Mouse (Mus musculus): ENCODE data around the gene Arih2. TPM values are rescaled to one million over a fixed set of nuclear protein-coding genes. Genes with fewer than 3 reads are reported as not detected.
A peak's percentile ranks its signal among the peaks of the same experiment; 100 is the strongest.

Gene Arih2
- total and polyA plus RNA-seq, 3 experiments = 25.9 to 45.5 (median 42.5) TPM

GRCm38 (mm10) chr9:108577025-108577424 is 72.2 kb downstream of the Arih2 start:
- 57% methylated on average over 6 of the region's 6 CpGs for WGBS
- H3K36me3 ChIP-seq (ENCODE audit: control insufficient read depth, insufficient read depth, low read length) = no peaks in the 10 kb centered on the region
- no peaks in the 10 kb centered on the region for H3K27me3 ChIP-seq (ENCODE audit: control insufficient read depth, insufficient read depth, low read length)
- no peak for DNase-seq
- no peak for TF ChIP-seq CTCF (IDR thresholded peaks at IDR 0.05)
- no peak for TF ChIP-seq POLR2A (IDR thresholded peaks at IDR 0.05; ENCODE audit: insufficient read depth, low read depth, low read length)
- no peak for TF ChIP-seq EP300 (IDR thresholded peaks at IDR 0.05; ENCODE audit: insufficient read depth, low read depth, low read length)
- H3K9ac ChIP-seq (ENCODE audit: low read depth, low read length) = no peak overlapping the region
- H3K79me2 ChIP-seq (replicated peaks; ENCODE audit: control insufficient read depth, insufficient read depth, low read length) = no peaks in the 10 kb centered on the region; the same call in 1 of the 2 replicates
- intact Hi-C loops (cut with DNase I) = loop anchor here (5.0 kb wide), 1 partner anchor 70 kb away; the partner anchor contains the start of gene Arih2
- no peak overlapping the region for H3K27ac ChIP-seq
- peaks cover 7% of the 10 kb centered on the region for H3K4me1 ChIP-seq (ENCODE audit: control insufficient read depth, insufficient read depth, low read length)
- H3K4me3 ChIP-seq = no peak overlapping the region

- Histone ChIP-seq H3K36me3 (ENCODE audit: control insufficient read depth, insufficient read depth, low read length) (no peaks in the 10 kb centered on the region), H3K9ac (ENCODE audit: low read depth, low read length) (no peak overlapping the region)
Measured at GRCm38 (mm10) chr9:108575321-108576297, 73.6 kb downstream of the Arih2 start.

GRCm38 (mm10) chr9:108574921-108575320 is 74.3 kb downstream of the Arih2 start:
- H3K36me3 ChIP-seq (ENCODE audit: control insufficient read depth, insufficient read depth, low read length) = no peaks in the 10 kb centered on the region
- WGBS = 86% methylated on average over 12 of the region's 12 CpGs
- no peak overlapping the region for H3K9ac ChIP-seq (ENCODE audit: low read depth, low read length)
- no peak overlapping the region for H3K4me3 ChIP-seq
- no peak for DNase-seq
- H3K27ac ChIP-seq = no peak overlapping the region
- peaks cover 7% of the 10 kb centered on the region for H3K4me1 ChIP-seq (ENCODE audit: control insufficient read depth, insufficient read depth, low read length)
- intact Hi-C loops (cut with DNase I) = loop anchor here (5.0 kb wide), 1 partner anchor 72 kb away; the partner anchor contains the start of gene Arih2
- H3K27me3 ChIP-seq (ENCODE audit: control insufficient read depth, insufficient read depth, low read length) = no peaks in the 10 kb centered on the region
- H3K79me2 ChIP-seq (replicated peaks; ENCODE audit: control insufficient read depth, insufficient read depth, low read length) = no peaks in the 10 kb centered on the region; the same call in 1 of the 2 replicates
- TF ChIP-seq CTCF (IDR thresholded peaks at IDR 0.05) (no peak), EP300 (IDR thresholded peaks at IDR 0.05; ENCODE audit: insufficient read depth, low read depth, low read length) (no peak), POLR2A (IDR thresholded peaks at IDR 0.05; ENCODE audit: insufficient read depth, low read depth, low read length) (no peak)

More at GRCm38 (mm10) chr9:108575321-108576297, 73.6 kb downstream of the Arih2 start:
- no peaks in the 10 kb centered on the region for H3K27me3 ChIP-seq (ENCODE audit: control insufficient read depth, insufficient read depth, low read length)
- DNase-seq = no peak
- H3K27ac ChIP-seq = no peak overlapping the region
- H3K79me2 ChIP-seq (replicated peaks; ENCODE audit: control insufficient read depth, insufficient read depth, low read length) = no peaks in the 10 kb centered on the region; the same call in 1 of the 2 replicates
- H3K4me3 ChIP-seq = no peak overlapping the region
- intact Hi-C loops (cut with DNase I) = loop anchor here (5.0 kb wide), 1 partner anchor 72 kb away; the partner anchor contains the start of gene Arih2
- WGBS = 86% methylated on average over 37 of the region's 37 CpGs
- TF ChIP-seq CTCF (IDR thresholded peaks at IDR 0.05) = no peak
- no peak for TF ChIP-seq POLR2A (IDR thresholded peaks at IDR 0.05; ENCODE audit: insufficient read depth, low read depth, low read length)
- TF ChIP-seq EP300 (IDR thresholded peaks at IDR 0.05; ENCODE audit: insufficient read depth, low read depth, low read length) = no peak
- H3K4me1 ChIP-seq (ENCODE audit: control insufficient read depth, insufficient read depth, low read length) = peaks cover 7% of the 10 kb centered on the region

- Histone ChIP-seq H3K36me3 (ENCODE audit: control insufficient read depth, insufficient read depth, low read length) (no peaks in the 10 kb centered on the region), H3K27ac (no peak overlapping the region), H3K79me2 (replicated peaks; ENCODE audit: control insufficient read depth, insufficient read depth, low read length) (no peaks in the 10 kb centered on the region; the same call in 1 of the 2 replicates), H3K9ac (ENCODE audit: low read depth, low read length) (no peak overlapping the region), H3K4me3 (no peak overlapping the region), H3K4me1 (ENCODE audit: control insufficient read depth, insufficient read depth, low read length) (peaks cover 5% of the 10 kb centered on the region), H3K27me3 (ENCODE audit: control insufficient read depth, insufficient read depth, low read length) (no peaks in the 10 kb centered on the region)
- peak; percentile 55 for TF ChIP-seq CTCF (IDR thresholded peaks at IDR 0.05)
- no peak for TF ChIP-seq POLR2A (IDR thresholded peaks at IDR 0.05; ENCODE audit: insufficient read depth, low read depth, low read length)
- no peak for TF ChIP-seq EP300 (IDR thresholded peaks at IDR 0.05; ENCODE audit: insufficient read depth, low read depth, low read length)
- WGBS = 62% methylated on average over 26 of the region's 26 CpGs
- no peak for DNase-seq
- intact Hi-C loops (cut with DNase I) = no loop called here
Measured at GRCm38 (mm10) chr9:108573774-108574690, 75.2 kb downstream of the Arih2 start.

GRCm38 (mm10) chr9:108572321-108572720 is 76.9 kb downstream of the Arih2 start:
- no peak overlapping the region for H3K4me3 ChIP-seq
- H3K36me3 ChIP-seq (ENCODE audit: control insufficient read depth, insufficient read depth, low read length) = no peaks in the 10 kb centered on the region
- H3K27ac ChIP-seq = no peak overlapping the region
- H3K9ac ChIP-seq (ENCODE audit: low read depth, low read length) = no peak overlapping the region
- DNase-seq = peak in 1 of 2 experiments; percentile 3
- WGBS = 84% methylated on average over 10 of the region's 10 CpGs
- H3K79me2 ChIP-seq (replicated peaks; ENCODE audit: control insufficient read depth, insufficient read depth, low read length) = no peaks in the 10 kb centered on the region; the same call in 1 of the 2 replicates
- no peaks in the 10 kb centered on the region for H3K27me3 ChIP-seq (ENCODE audit: control insufficient read depth, insufficient read depth, low read length)
- H3K4me1 ChIP-seq (ENCODE audit: control insufficient read depth, insufficient read depth, low read length) = peaks cover 3% of the 10 kb centered on the region
- intact Hi-C loops (cut with DNase I) = no loop called here
- TF ChIP-seq CTCF (IDR thresholded peaks at IDR 0.05) (no peak), POLR2A (IDR thresholded peaks at IDR 0.05; ENCODE audit: insufficient read depth, low read depth, low read length) (no peak), EP300 (IDR thresholded peaks at IDR 0.05; ENCODE audit: insufficient read depth, low read depth, low read length) (no peak)

Measured in heart, adult 2 months (tissue).